Mouse (Mus musculus): ENCODE data around the gene Pcgf1. TPM values are rescaled to one million over a fixed set of nuclear protein-coding genes. Genes with fewer than 3 reads are reported as not detected.

Pcgf1 gene
- polyA plus RNA-seq, 1 experiment from 2014 or later, result 56.3 TPM

- Histone ChIP-seq H3K4me3 (no peak overlapping the region), H3K9me3 (no peaks in the 10 kb centered on the region), H3K27me3 (replicated peaks) (no peaks in the 10 kb centered on the region), H3K4me1 (no peaks in the 10 kb centered on the region), H3K36me3 (replicated peaks) (no peaks in the 10 kb centered on the region), H3K27ac (no peak overlapping the region), H3K4me2 (no peak overlapping the region), H3K9ac (no peak overlapping the region)
- 91% methylated on average over 5 of the region's 5 CpGs for WGBS
- ATAC-seq (replicated peaks), result no peak
These were observed 33.7 kb upstream of the Pcgf1 start for GRCm38 (mm10) chr6:83043993-83044392.

DNA sequence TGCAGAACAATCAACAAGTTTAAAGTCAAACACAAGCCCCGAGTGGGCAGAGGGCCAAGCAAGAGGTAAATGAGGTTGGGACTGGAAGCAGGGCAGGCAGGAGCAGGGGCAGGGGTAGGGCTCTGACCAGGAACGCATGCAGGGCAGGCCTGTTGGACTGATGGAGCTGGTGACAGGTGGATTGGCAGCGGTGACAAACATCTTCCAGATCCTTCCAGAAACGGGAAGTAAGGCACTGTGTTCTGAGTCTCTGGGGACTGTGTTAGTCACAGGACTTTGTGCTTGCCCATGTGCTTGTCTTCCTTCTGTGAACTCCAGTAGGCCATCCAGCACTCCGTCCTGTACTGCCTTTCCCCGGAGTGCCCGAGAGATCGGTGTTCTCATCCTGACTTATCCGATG, 32.9 kb upstream of the Pcgf1 start:
- H3K4me3 ChIP-seq, result no peak overlapping the region
- no peak for ATAC-seq (replicated peaks)
- WGBS, result 83% methylated on average over 9 of the region's 9 CpGs

DNA sequence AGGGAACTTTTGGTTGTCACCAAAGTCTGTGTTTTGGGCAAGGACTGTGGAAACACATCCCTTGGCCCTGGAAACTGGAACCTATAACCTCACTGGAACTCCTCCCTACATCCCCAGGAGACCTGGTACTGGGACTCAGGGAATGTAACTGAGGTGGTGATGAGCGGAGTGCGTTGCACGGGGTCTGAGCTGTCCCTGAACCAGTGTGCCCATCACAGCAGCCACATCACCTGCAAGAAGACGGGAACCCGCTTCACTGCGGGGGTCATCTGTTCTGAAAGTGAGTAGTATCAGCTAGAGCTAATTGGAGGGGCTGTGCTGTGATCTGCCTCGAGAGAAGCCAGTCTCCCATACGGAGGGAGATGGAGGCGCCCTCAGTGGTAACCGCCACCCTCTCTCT, 28.3 kb upstream of the Pcgf1 start:
- no peak for ATAC-seq (replicated peaks)
- WGBS, result 75% methylated on average over 10 of the region's 10 CpGs
- Histone ChIP-seq H3K27ac (no peak overlapping the region), H3K9ac (no peak overlapping the region), H3K4me1 (peaks cover 14% of the 10 kb centered on the region), H3K9me3 (no peaks in the 10 kb centered on the region), H3K27me3 (replicated peaks) (no peaks in the 10 kb centered on the region), H3K4me3 (no peak overlapping the region), H3K4me2 (no peak overlapping the region), H3K36me3 (replicated peaks) (no peaks in the 10 kb centered on the region)

More for the DNA sequence above, 32.9 kb upstream of the Pcgf1 start:
- Histone ChIP-seq H3K9me3 (no peaks in the 10 kb centered on the region), H3K27me3 (replicated peaks) (no peaks in the 10 kb centered on the region), H3K4me1 (no peaks in the 10 kb centered on the region), H3K27ac (no peak overlapping the region), H3K36me3 (replicated peaks) (no peaks in the 10 kb centered on the region), H3K9ac (no peak overlapping the region), H3K4me2 (no peak overlapping the region)

DNA sequence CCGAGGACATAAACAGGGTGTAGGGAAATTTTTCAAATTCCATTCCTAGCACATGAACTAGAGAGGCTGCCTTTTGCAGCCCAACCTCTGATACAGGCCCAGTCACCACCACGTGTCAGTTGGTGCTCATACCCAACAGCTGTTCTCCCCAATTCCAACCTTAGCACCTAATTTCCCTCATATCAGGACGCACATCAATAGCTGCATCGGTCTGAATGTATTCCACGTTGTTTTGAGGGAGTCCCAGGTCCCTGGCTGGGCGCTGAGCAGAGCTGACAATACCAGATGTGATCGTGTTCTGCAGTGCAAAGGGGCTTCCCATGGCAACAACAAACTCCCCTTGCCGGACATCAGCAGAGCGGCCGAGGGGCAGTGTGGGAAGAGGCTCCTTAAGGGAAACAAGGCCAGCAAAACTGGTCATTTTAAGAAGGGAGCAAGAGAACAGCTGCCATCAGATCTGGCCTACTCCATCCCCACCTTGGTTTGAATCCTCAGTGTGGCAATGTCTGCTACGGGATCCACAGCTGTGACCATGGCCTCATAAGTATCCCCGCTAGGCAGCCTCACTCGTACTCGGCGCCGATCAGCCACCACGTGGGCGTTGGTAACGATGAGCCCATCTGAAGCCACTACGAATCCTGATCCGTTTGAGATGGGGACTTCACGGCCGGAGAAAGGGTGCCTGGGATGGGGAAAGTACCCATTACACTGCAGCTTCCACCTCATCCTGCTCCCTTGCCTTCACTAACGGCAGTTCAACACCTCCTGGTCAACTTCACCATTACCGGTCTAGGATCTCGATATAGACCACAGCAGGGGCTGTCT, 24.3 kb upstream of the Pcgf1 start:
- WGBS, result 2% methylated on average over 26 of the region's 26 CpGs
- ATAC-seq (replicated peaks), result peak; percentile 5
- H3K9ac ChIP-seq, result peak overlapping the region; percentile 78

DNA sequence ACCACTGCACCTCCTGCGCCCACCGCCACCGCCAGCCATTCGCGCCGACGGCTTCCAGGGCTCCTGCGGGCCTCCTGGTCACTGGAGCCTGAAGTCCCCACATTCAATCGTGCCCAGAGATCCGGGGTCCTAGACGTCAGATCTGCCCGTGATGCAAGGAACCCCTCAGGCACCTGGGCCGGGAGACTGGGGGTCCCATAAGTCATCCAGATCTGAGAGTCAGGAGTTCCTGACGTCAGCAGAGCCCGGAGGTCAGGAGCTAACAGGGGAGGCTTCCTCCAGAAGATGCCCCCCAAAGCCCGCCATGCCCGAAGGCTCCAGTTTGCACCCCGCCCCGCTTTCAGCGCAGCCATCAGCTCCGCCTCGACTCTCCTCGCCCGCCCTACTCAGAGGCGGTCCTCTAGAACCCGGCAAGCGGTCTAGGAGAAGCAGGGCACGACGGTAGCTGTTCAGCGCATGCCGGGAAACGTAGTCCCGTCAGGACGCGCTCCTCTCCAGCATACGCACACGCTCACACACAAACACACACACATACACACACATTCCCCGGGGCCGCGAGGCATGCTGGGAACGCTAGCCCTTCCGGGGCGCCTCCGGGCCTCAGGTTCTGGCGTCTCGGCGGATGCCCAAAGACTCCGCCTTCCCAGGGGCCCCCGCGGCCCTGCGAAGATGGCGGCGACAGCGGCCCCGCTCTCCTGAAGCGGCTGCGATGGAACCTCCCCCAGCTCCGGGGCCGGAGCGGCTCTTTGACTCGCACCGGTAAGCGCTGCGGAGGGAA, 23.4 kb upstream of the Pcgf1 start, which contains the start of gene Aup1:
Gene Aup1 (plus strand): TSS at position 448 of the 778 bp plus-strand sequence.
- peak; percentile 98 for ATAC-seq (replicated peaks)
- WGBS, result 0% methylated on average over 58 of the region's 64 CpGs
- H3K27me3 ChIP-seq (replicated peaks), result no peaks in the 10 kb centered on the region
- H3K4me1 ChIP-seq, result peaks cover 32% of the 10 kb centered on the region
- H3K9me3 ChIP-seq, result no peaks in the 10 kb centered on the region
- H3K9ac ChIP-seq, result peak within 1 kb of the TSS; percentile 78
- peaks cover 4% of the 10 kb centered on the region; the same call in 1 of the 2 replicates for H3K36me3 ChIP-seq (replicated peaks)
- peak within 1 kb of the TSS; percentile 53 for H3K4me3 ChIP-seq
- H3K4me2 ChIP-seq, result peak within 1 kb of the TSS; percentile 82
- peak within 1 kb of the TSS; percentile 84 for H3K27ac ChIP-seq

More for the DNA sequence above, 24.3 kb upstream of the Pcgf1 start:
- Histone ChIP-seq H3K4me3 (peak overlapping the region; percentile 53), H3K4me1 (peaks cover 32% of the 10 kb centered on the region), H3K27ac (peak overlapping the region; percentile 84), H3K36me3 (replicated peaks) (peaks cover 4% of the 10 kb centered on the region; the same call in 1 of the 2 replicates), H3K4me2 (peak overlapping the region; percentile 82), H3K27me3 (replicated peaks) (no peaks in the 10 kb centered on the region), H3K9me3 (no peaks in the 10 kb centered on the region)

DNA sequence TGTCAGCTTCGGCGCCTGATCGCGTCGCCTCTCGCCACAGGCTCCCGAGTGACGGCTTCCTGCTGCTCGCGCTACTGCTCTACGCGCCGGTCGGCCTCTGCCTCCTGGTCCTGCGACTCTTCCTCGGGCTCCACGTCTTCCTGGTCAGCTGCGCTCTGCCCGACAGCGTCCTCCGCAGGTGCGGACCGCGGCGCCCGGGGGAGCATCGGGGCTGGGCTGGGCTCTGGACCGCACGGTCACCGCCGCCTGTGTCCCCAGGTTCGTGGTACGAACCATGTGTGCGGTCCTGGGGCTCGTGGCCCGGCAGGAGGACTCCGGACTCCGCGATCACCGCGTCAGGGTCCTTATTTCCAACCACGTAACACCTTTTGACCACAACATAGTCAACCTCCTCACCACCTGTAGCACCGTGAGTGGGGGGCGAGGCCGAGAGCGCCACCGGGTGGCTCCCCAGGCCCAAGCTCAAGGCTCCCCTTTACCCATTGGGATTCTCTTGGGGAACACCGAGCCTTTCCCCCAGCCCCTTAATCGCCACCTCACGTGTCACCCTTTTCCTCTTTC, 22.7 kb upstream of the Pcgf1 start, which contains the start of gene Htra2:
Gene Htra2 (minus strand): TSS at position 403 of the 561 bp plus-strand sequence.
- H3K9me3 ChIP-seq, result no peaks in the 10 kb centered on the region
- under 1% methylated on average over 50 of the region's 50 CpGs for WGBS
- H3K9ac ChIP-seq, result peak within 1 kb of the TSS; percentile 78
- peak within 1 kb of the TSS; percentile 53 for H3K4me3 ChIP-seq
- H3K4me1 ChIP-seq, result peaks cover 32% of the 10 kb centered on the region
- H3K4me2 ChIP-seq, result peak within 1 kb of the TSS; percentile 82
- peak within 1 kb of the TSS; percentile 84 for H3K27ac ChIP-seq
- H3K36me3 ChIP-seq (replicated peaks), result peaks cover 4% of the 10 kb centered on the region; the same call in 1 of the 2 replicates
- peak; percentile 62 for ATAC-seq (replicated peaks)
- H3K27me3 ChIP-seq (replicated peaks), result no peaks in the 10 kb centered on the region; the same call in 1 of the 2 replicates

GRCm38 (mm10) chr6:83057790-83058189, 19.9 kb upstream of the Pcgf1 start, which contains the start of gene Dqx1:
Gene Dqx1 (plus strand): TSS chr6:83057844.
- peaks cover 4% of the 10 kb centered on the region; the same call in 1 of the 2 replicates for H3K36me3 ChIP-seq (replicated peaks)
- peaks cover 18% of the 10 kb centered on the region for H3K27me3 ChIP-seq (replicated peaks)
- WGBS, result 52% methylated on average over 3 of the region's 3 CpGs
- no peak within 1 kb of the TSS for H3K9ac ChIP-seq
- no peak within 1 kb of the TSS for H3K4me2 ChIP-seq
- H3K4me3 ChIP-seq, result no peak within 1 kb of the TSS
- H3K9me3 ChIP-seq, result no peaks in the 10 kb centered on the region
- no peak for ATAC-seq (replicated peaks)
- no peak within 1 kb of the TSS for H3K27ac ChIP-seq
- peaks cover 26% of the 10 kb centered on the region for H3K4me1 ChIP-seq

- H3K27me3 ChIP-seq (replicated peaks), result peaks cover 27% of the 10 kb centered on the region
- no peak overlapping the region for H3K4me3 ChIP-seq
- peaks cover 17% of the 10 kb centered on the region for H3K4me1 ChIP-seq
- H3K4me2 ChIP-seq, result no peak overlapping the region
- no peak for ATAC-seq (replicated peaks)
- no peaks in the 10 kb centered on the region for H3K9me3 ChIP-seq
- no peak overlapping the region for H3K9ac ChIP-seq
- no peak overlapping the region for H3K27ac ChIP-seq
- H3K36me3 ChIP-seq (replicated peaks), result peaks cover 4% of the 10 kb centered on the region; the same call in 1 of the 2 replicates
- 83% methylated on average over 2 of the region's 2 CpGs for WGBS
These were observed 18.9 kb upstream of the Pcgf1 start for GRCm38 (mm10) chr6:83058725-83059124.

DNA sequence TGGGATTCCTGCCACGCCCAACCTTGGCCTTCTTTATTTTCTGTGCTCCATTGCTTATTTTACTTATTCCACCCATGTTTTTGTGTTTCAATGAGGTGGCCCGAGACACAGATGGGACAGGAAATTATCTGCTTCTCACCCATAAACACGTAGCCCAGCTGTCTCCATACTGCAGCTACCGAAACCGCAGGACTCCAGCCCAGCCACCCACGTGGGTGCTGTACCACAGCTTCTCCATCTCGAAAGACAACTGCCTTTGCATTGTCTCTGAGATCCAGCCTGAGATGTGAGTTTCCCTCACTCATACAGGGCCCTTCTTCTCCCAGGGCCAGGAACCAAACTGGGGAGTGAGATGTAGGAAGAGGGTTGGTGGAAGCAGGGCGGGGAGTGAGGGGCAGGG, 11.7 kb upstream of the Pcgf1 start:
- ATAC-seq (replicated peaks), result no peak
- Histone ChIP-seq H3K36me3 (replicated peaks) (no peaks in the 10 kb centered on the region), H3K9ac (no peak overlapping the region), H3K27me3 (replicated peaks) (peaks cover 96% of the 10 kb centered on the region), H3K4me1 (peaks cover 23% of the 10 kb centered on the region), H3K27ac (no peak overlapping the region), H3K9me3 (no peaks in the 10 kb centered on the region), H3K4me3 (no peak overlapping the region), H3K4me2 (no peak overlapping the region)
- WGBS, result 36% methylated on average over 8 of the region's 8 CpGs

GRCm38 (mm10) chr6:83066441-83066840, 11.2 kb upstream of the Pcgf1 start:
- H3K27ac ChIP-seq, result no peak overlapping the region
- no peak for ATAC-seq (replicated peaks)
- H3K4me3 ChIP-seq, result no peak overlapping the region
- H3K4me1 ChIP-seq, result peaks cover 27% of the 10 kb centered on the region
- H3K4me2 ChIP-seq, result no peak overlapping the region
- no peak overlapping the region for H3K9ac ChIP-seq
- H3K27me3 ChIP-seq (replicated peaks), result peaks cover 98% of the 10 kb centered on the region
- WGBS, result 17% methylated on average over 6 of the region's 6 CpGs
- no peaks in the 10 kb centered on the region for H3K9me3 ChIP-seq
- H3K36me3 ChIP-seq (replicated peaks), result no peaks in the 10 kb centered on the region

DNA sequence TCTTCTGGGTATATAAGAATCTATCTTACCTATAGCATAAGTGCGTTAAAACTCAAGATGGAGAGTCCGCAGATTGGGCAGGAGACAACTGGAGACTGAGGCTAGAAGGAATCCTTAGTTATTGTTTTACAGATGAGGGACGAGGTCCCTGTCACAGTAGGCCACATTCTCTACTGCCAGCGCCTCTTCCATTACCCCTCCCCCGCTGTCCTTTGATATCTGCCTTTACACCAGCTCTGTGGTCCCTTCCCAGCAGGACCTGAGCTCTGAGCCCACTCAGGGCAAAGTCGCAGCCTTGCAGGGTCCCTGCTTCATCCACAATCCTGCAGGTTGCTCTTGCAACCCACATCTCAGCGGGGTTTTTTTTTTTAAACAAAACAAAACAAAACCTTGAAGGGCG, 9.4 kb upstream of the Pcgf1 start:
- no peak for ATAC-seq (replicated peaks)
- WGBS, result 1% methylated on average over 8 of the region's 8 CpGs
- Histone ChIP-seq H3K4me3 (no peak overlapping the region), H3K36me3 (replicated peaks) (no peaks in the 10 kb centered on the region), H3K9ac (no peak overlapping the region), H3K27me3 (replicated peaks) (peaks cover 95% of the 10 kb centered on the region), H3K9me3 (no peaks in the 10 kb centered on the region), H3K4me2 (no peak overlapping the region), H3K27ac (no peak overlapping the region), H3K4me1 (peaks cover 27% of the 10 kb centered on the region)
